Mouse (Mus musculus) frontal cortex, postnatal 10 days (tissue): ENCODE measurements around the gene Tmem210.

ENCODE experiments used
- DNase-seq, 2 experiments: peaks; one replicate each; pipeline ENCODE4 v3.0.0; 2022; ENCODE audit warnings: low spot score in 2 of 2, mixed read lengths in 1 of 2

Gene Tmem210

GRCm38 (mm10) chr2:25292856-25293255 lies 4.9 kb downstream of the Tmem210 start:
- DNase-seq = peak in 1 of 2 experiments; percentile 61

DNA sequence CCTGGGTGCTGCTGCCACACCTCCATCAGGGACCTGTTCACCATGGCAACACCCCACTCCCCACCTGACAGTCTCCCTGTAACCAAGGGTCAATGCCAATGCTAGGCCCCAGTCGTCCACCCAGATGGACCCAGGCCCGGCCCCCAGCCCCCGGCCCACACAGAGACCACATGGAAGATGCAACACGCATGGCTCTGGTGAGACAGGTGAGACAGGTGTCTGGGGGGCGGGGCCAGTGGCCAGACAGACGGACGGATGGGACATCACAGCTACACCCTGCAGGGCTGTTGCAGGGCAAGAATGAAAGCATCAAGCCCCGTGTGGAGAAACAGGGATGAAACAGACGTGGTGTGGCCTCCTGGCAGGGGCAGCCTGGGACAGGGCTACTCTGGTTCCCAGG lies 5.8 kb downstream of the Tmem210 start:
- peak in 1 of 2 experiments; percentile 20 for DNase-seq

GRCm38 (mm10) chr2:25297093-25297492 lies 9.1 kb downstream of the Tmem210 start:
- DNase-seq = peak in 1 of 2 experiments; percentile 8

GRCm38 (mm10) chr2:25298046-25298445 lies 10.1 kb downstream of the Tmem210 start:
- no peak for DNase-seq

GRCm38 (mm10) chr2:25303452-25303851 lies 15.5 kb downstream of the Tmem210 start:
- no peak for DNase-seq

- DNase-seq = no peak
These were observed 16.1 kb downstream of the Tmem210 start for GRCm38 (mm10) chr2:25303931-25304656.

DNA sequence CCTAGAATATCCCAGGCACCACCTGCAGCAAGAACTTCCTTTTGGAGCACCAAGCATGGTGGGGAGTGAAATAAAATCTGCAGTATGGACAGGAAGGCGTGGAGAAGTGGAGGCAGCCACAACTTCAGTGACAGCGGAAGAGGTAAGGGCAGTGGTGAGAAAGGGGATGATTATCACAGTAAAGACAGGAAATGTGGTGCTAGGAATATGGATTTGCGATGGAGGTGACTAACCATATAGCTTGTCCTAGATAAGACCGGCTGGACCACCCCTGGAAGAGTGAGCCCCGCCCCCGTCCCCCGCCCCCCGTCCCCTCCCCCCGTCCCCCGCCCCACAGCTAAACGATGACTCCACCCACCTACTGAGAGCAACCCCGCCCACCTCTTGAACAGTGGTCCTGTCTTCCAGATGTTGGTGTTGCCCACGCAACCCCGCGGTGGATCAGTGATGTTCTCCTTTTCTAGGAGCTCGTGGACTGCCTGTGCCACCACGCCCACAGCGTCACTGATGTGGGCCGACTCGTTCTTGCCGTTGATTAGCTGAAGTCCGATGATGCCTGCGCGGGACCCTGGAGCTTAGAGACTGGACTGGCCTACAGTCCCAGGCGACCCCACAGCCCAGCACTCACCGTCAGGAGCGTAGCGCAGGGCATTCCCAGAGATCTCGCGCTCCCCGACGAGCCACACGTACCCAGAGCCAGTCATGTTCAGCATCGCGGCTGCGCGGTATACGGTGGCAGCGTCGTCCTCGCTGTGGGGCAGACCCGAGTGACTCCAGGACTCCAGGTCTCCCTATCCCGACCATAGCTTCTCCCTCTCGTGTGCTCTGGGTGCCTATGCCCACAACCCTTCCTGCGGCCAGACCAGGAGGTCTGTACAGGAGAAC lies 17.0 kb downstream of the Tmem210 start:
- peak in 1 of 2 experiments; percentile 58 for DNase-seq

- DNase-seq = peak in 1 of 2 experiments; percentile 5
These were observed 17.8 kb downstream of the Tmem210 start for GRCm38 (mm10) chr2:25305587-25306359.

- peak in 1 of 2 experiments; percentile 4 for DNase-seq
These were observed 22.2 kb downstream of the Tmem210 start for GRCm38 (mm10) chr2:25310180-25310579.

GRCm38 (mm10) chr2:25310969-25311368 lies 23.0 kb downstream of the Tmem210 start:
- no peak for DNase-seq

- no peak for DNase-seq
These were observed 23.5 kb downstream of the Tmem210 start for GRCm38 (mm10) chr2:25311491-25311891.

- peak; percentile 28 to 50 for DNase-seq
These were observed 30.4 kb downstream of the Tmem210 start for GRCm38 (mm10) chr2:25318119-25318966.

- DNase-seq = peak; percentile 86 to 87
These were observed 31.2 kb downstream of the Tmem210 start, which contains the start of gene Grin1 for GRCm38 (mm10) chr2:25318971-25319773. Grin1 (minus strand) TSS chr2:25319187.

- no peak for DNase-seq
These were observed 32.1 kb downstream of the Tmem210 start for GRCm38 (mm10) chr2:25320084-25320483.

- no peak for DNase-seq
These were observed 38.1 kb downstream of the Tmem210 start for GRCm38 (mm10) chr2:25326036-25326435.

- DNase-seq = no peak
These were observed 40.5 kb downstream of the Tmem210 start for GRCm38 (mm10) chr2:25328440-25328839.

DNA sequence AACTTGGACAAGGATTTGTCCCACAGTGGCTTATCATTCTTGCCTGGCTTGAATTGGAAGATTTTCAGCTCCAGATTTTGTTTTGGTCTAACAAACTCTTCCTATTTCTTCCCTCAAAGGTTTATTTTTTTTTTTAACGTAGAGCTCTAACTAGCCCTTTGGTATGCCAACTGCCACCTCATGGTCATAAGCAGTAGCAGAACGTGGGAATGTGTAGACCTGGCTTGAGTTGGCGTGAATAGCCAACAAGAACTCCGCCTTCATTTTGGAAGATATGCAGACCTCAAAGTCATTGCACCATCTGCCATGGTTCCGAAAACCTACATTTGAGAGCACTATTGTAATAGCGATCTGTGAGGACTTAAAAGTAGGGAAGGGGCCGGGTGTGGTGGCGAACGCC lies 43.5 kb downstream of the Tmem210 start:
- no peak for DNase-seq

DNA sequence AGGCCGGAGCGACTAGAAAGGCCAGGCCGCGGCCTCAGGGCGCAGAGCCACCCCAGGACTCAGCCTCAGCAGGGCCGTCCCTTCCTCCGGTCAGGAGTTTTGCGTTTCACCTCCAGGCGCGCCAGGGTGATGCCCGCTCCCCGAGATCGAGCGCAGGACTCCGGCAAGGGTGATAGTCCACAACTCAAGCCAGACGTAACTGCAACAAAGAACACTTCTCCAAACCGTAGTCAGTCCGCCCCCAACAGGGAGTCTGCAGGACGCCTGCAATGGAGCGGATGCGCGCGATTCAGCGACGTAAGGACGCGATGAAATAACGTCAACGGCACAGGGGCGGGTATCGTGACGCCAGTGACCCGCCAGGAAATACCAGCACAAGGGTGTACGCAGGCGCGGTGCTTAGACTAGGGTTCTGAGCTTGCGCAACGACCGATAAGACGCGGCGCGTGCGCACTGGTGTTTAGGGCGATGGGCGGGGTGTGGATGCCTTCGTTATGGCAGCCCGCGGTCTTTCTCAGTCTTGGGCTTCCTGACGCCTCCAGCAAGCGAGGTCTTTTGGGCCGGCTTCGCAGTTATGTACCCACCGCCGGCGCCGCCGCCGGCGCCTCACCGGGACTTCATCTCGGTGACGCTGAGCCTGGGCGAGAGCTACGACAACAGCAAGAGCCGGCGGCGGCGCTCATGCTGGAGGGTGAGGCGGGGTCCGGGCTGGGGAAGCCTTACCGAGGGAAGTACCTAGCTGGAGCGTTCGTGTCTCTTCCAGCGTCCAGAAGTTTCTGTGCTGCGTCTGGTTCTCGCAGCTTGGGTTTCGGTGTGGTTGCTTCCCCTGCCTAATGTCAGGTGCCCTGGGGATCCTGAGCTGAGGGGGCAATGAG lies 44.6 kb downstream of the Tmem210 start, which contains the start of gene Man1b1:
Gene Man1b1, plus strand, starts transcription at position 53 of the 875 bp plus-strand sequence.
- DNase-seq = peak; percentile 98 to 99

DNA sequence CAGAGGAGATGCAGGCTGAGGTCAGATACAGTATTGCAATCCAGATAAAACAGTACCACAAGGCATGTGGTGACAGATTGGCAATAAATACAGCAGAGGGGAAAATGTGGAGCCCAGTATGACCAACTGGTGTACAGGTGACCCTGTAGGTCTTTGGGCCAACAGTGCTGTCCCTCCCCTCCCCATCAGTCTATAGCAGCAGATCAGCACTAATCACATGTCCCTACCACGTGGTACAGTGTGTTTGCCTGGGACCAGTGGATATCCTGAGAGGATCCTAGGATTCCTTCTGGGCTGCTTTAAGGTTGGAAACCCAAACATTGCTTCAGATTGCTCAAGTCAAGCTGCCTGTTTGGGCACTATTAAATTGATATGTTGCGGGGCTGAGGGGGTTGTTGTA lies 45.6 kb downstream of the Tmem210 start:
- DNase-seq = no peak
